Mouse (Mus musculus) neural tube, embryonic 15.5 days (tissue): ENCODE data around the gene Palld. TPM values are rescaled to one million over a fixed set of nuclear protein-coding genes. Genes with fewer than 3 reads are reported as not detected.

ENCODE experiments used
- ATAC-seq: fragments of 200-750 bp; cut with Nextera tagmentation; 2 replicates; pipeline ENCODE4 v1.8.0; 2017; ENCODE audit warnings: mild to moderate bottlenecking, moderate TSS enrichment, moderate library complexity; ENCODE audit not compliant: low FRiP score
- H3K27ac ChIP-seq: fragments of 300-500 bp; sonication (generic); replicated peaks from 2 replicates; pipeline ENCODE4 v1.5.1; 2015; ENCODE audit warnings: mild to moderate bottlenecking, inconsistent platforms
- H3K27me3 ChIP-seq: fragments of 300-500 bp; sonication (generic); replicated peaks from 2 replicates; pipeline ENCODE4 v1.6.1; 2015; ENCODE audit warnings: inconsistent platforms
- H3K36me3 ChIP-seq: fragments of 300-500 bp; sonication (generic); 2 replicates; pipeline ENCODE4 v1.6.1; 2015; ENCODE audit warnings: inconsistent platforms
- H3K4me1 ChIP-seq: fragments of 300-500 bp; sonication (generic); 2 replicates; pipeline ENCODE4 v1.6.1; 2015; ENCODE audit warnings: inconsistent platforms
- H3K4me2 ChIP-seq: fragments of 300-500 bp; sonication (generic); 2 replicates; pipeline ENCODE4 v1.6.1; 2015; ENCODE audit warnings: inconsistent platforms, mild to moderate bottlenecking, moderate library complexity
- H3K4me3 ChIP-seq: fragments of 300-500 bp; sonication (generic); replicated peaks from 2 replicates; pipeline ENCODE4 v1.5.1; 2015; ENCODE audit warnings: mild to moderate bottlenecking, inconsistent platforms
- H3K9ac ChIP-seq: fragments of 300-500 bp; sonication (generic); replicated peaks from 2 replicates; pipeline ENCODE4 v1.6.1; 2015; ENCODE audit warnings: mild to moderate bottlenecking, inconsistent platforms
- H3K9me3 ChIP-seq: fragments of 300-500 bp; sonication (generic); replicated peaks from 2 replicates; pipeline ENCODE4 v1.6.1; 2016; ENCODE audit warnings: inconsistent platforms
- WGBS: fragments of 180-500 bp; shearing (Covaris S2); methylation state at CpG from one replicate; pipeline ENCODE4 v1.1.7; 2015; ENCODE audit warnings: mixed read lengths; 5-methylcytosine and 5-hydroxymethylcytosine counted together
- polyA plus RNA-seq: library from polyadenylated mRNA; unstranded; fragments of >200 nt; fragmentation: Nextera tagmentation; extraction: Ambion mirVana; gene quantifications from 2 replicates; pipeline ENCODE4 v1.2.1, GENCODE M21; 2015

The Palld gene
- polyA plus RNA-seq, 1 experiment from 2014 or later: 16.0 TPM

DNA sequence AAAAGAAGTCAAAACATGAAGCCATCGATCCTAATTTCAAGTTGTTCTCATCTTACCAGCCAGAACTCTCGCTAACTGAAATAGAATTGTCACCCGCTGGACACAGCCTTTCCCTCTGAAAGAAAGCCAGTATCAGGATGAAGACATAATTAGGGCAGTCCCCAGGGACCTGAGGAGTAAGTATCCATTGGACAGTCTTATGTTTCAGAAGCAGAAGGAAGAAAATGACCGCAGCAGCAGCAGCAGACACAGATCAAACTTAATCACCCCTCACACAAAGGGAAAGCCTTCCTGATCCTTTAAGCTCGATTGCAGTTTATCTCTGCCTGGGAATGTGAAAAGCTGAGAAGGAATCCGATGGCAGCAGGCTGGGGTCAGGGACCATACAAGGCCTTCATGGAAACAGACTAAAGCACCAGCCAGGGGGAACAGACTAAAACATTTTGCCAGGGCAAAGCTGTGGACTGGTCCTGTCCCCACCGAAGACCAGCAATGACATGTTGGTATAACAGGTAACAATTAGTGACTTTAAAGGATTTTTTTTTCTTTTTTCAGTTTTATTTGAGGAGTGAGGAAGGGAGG is 53.8 kb downstream of the Palld start:
- Histone ChIP-seq H3K9me3 (no peaks in the 10 kb centered on the region), H3K4me2 (no peak overlapping the region), H3K27me3 (no peaks in the 10 kb centered on the region), H3K4me3 (no peak overlapping the region), H3K27ac (no peak overlapping the region), H3K36me3 (no peaks in the 10 kb centered on the region), H3K4me1 (no peaks in the 10 kb centered on the region), H3K9ac (no peak overlapping the region)
- 52% methylated on average over 7 of the region's 7 CpGs for WGBS
- no peak for ATAC-seq

DNA sequence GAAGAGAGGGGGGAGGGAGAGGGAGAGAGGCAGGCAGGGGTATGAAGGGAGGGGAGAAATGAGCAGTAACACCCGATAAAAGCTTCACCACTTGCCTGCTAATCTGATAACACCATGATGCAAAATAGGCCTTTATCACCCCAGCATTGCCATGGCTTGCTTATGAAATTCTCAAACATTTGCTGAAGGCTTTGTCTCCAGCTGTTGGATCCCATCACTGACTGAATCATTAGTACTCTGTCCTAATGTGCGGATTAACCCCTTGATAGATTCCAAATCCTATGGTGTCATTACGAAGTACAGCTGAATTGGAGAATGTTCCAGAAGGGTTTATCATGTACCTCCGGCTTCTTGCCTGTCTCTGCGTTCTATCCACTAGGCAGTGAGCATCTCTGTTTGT is 55.0 kb downstream of the Palld start:
- no peaks in the 10 kb centered on the region for H3K36me3 ChIP-seq
- H3K9me3 ChIP-seq: no peaks in the 10 kb centered on the region
- H3K4me3 ChIP-seq: no peak overlapping the region
- H3K9ac ChIP-seq: no peak overlapping the region
- no peak overlapping the region for H3K4me2 ChIP-seq
- no peak overlapping the region for H3K27ac ChIP-seq
- ATAC-seq: no peak
- no peaks in the 10 kb centered on the region for H3K4me1 ChIP-seq
- H3K27me3 ChIP-seq: no peaks in the 10 kb centered on the region
- WGBS: 91% methylated on average over 5 of the region's 5 CpGs

GRCm38 (mm10) chr8:61844992-61845391 is 57.5 kb downstream of the Palld start:
- Histone ChIP-seq H3K27me3 (no peaks in the 10 kb centered on the region), H3K9ac (no peak overlapping the region), H3K27ac (no peak overlapping the region), H3K9me3 (no peaks in the 10 kb centered on the region), H3K4me3 (no peak overlapping the region), H3K4me1 (no peaks in the 10 kb centered on the region), H3K4me2 (no peak overlapping the region), H3K36me3 (no peaks in the 10 kb centered on the region)
- ATAC-seq: no peak
- 76% methylated on average over 2 of the region's 2 CpGs for WGBS

GRCm38 (mm10) chr8:61844575-61844974 is 57.9 kb downstream of the Palld start:
- 84% methylated on average over 4 of the region's 4 CpGs for WGBS
- H3K4me3 ChIP-seq: no peak overlapping the region
- H3K36me3 ChIP-seq: no peaks in the 10 kb centered on the region
- no peaks in the 10 kb centered on the region for H3K9me3 ChIP-seq
- H3K4me1 ChIP-seq: no peaks in the 10 kb centered on the region
- H3K27me3 ChIP-seq: no peaks in the 10 kb centered on the region
- no peak for ATAC-seq
- no peak overlapping the region for H3K9ac ChIP-seq
- H3K4me2 ChIP-seq: no peak overlapping the region
- no peak overlapping the region for H3K27ac ChIP-seq

GRCm38 (mm10) chr8:61843776-61844175 is 58.7 kb downstream of the Palld start:
- Histone ChIP-seq H3K36me3 (no peaks in the 10 kb centered on the region), H3K27ac (no peak overlapping the region), H3K4me1 (no peaks in the 10 kb centered on the region), H3K27me3 (no peaks in the 10 kb centered on the region), H3K9me3 (no peaks in the 10 kb centered on the region), H3K4me3 (no peak overlapping the region), H3K9ac (no peak overlapping the region), H3K4me2 (no peak overlapping the region)
- ATAC-seq: no peak
- WGBS: 81% methylated on average over 8 of the region's 8 CpGs

- Histone ChIP-seq H3K4me3 (no peak overlapping the region), H3K4me1 (no peaks in the 10 kb centered on the region), H3K36me3 (no peaks in the 10 kb centered on the region), H3K27ac (no peak overlapping the region), H3K4me2 (no peak overlapping the region), H3K9ac (no peak overlapping the region), H3K27me3 (no peaks in the 10 kb centered on the region), H3K9me3 (no peaks in the 10 kb centered on the region)
- ATAC-seq: no peak
- WGBS: 89% methylated on average over 3 of the region's 3 CpGs
These were observed 69.3 kb downstream of the Palld start for GRCm38 (mm10) chr8:61833211-61833610.

DNA sequence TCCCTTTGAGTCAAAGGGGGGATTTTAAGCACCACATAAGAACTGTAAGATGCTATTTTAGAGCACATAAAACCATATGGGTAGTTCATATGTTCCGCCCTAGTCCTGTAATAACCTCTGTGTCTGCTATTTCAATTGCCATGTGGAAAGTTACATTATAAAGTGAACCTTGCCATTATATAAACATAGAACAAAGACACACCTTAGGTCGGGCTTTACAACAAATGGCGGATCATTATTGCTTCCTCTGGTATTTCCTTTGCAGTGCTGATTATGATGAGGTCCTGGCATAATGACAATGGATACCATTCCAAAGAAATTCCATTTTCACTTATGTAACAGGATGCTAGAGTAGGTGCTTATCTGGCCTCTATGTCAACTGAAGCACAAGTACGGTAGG is 70.5 kb downstream of the Palld start:
- H3K4me2 ChIP-seq: no peak overlapping the region
- no peak for ATAC-seq
- H3K27me3 ChIP-seq: no peaks in the 10 kb centered on the region
- H3K9ac ChIP-seq: no peak overlapping the region
- no peaks in the 10 kb centered on the region for H3K9me3 ChIP-seq
- no peaks in the 10 kb centered on the region for H3K4me1 ChIP-seq
- H3K4me3 ChIP-seq: no peak overlapping the region
- 81% methylated on average over 4 of the region's 4 CpGs for WGBS
- no peak overlapping the region for H3K27ac ChIP-seq
- no peaks in the 10 kb centered on the region for H3K36me3 ChIP-seq

DNA sequence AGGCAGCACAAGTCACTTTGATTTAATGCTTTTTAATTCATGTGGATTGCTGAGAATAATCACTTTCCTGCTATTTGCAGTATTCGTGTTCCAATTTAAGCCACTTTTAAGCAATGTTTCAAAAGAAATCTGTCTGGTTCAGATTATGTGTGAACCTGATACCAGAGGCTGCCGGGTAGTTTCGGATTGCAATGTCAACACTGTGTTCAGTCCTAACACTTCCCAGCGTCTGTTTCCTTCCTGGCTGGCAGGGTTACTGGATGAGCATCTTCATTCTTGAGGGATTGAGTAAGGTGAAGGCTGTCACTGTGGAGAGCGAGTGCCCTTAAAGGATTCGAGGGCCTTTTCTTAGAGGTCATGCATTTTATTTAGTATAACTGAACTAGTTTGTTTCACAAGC is 71.7 kb downstream of the Palld start:
- Histone ChIP-seq H3K9ac (no peak overlapping the region), H3K4me1 (no peaks in the 10 kb centered on the region), H3K4me3 (no peak overlapping the region), H3K9me3 (no peaks in the 10 kb centered on the region), H3K27me3 (no peaks in the 10 kb centered on the region), H3K27ac (no peak overlapping the region), H3K4me2 (no peak overlapping the region), H3K36me3 (no peaks in the 10 kb centered on the region)
- no peak for ATAC-seq
- WGBS: 72% methylated on average over 6 of the region's 6 CpGs

GRCm38 (mm10) chr8:61824563-61824962 is 77.9 kb downstream of the Palld start:
- Histone ChIP-seq H3K4me2 (no peak overlapping the region), H3K36me3 (no peaks in the 10 kb centered on the region), H3K4me1 (peaks cover 15% of the 10 kb centered on the region), H3K27ac (no peak overlapping the region), H3K27me3 (no peaks in the 10 kb centered on the region), H3K9me3 (no peaks in the 10 kb centered on the region), H3K4me3 (no peak overlapping the region), H3K9ac (no peak overlapping the region)
- WGBS: 77% methylated on average over 3 of the region's 3 CpGs
- no peak for ATAC-seq

DNA sequence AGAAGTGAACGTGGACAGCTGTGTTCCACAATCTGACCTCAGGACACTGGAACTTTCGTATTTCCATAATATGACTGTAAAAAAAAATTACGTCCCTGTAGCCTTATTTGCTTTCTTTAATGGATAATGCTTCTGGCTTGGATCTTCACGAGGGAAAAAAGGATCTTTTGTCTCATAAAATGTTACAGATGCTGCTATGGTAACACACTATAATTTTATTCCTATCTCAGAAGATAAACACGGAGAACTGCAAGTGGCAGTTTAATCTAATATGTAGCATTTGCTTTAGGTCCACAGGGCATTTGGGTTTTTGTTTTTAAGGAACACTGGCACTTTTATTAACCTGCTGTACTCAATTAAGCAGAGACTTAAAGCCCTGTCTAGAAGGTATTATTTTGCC is 79.3 kb downstream of the Palld start:
- H3K27ac ChIP-seq: peak overlapping the region; percentile 23
- 24% methylated on average over 5 of the region's 5 CpGs for WGBS
- H3K9ac ChIP-seq: no peak overlapping the region
- ATAC-seq: no peak
- peak overlapping the region; percentile 15; the same call in 1 of the 2 replicates for H3K4me2 ChIP-seq
- no peaks in the 10 kb centered on the region for H3K9me3 ChIP-seq
- H3K4me1 ChIP-seq: peaks cover 15% of the 10 kb centered on the region
- H3K4me3 ChIP-seq: no peak overlapping the region
- H3K27me3 ChIP-seq: no peaks in the 10 kb centered on the region
- no peaks in the 10 kb centered on the region for H3K36me3 ChIP-seq

DNA sequence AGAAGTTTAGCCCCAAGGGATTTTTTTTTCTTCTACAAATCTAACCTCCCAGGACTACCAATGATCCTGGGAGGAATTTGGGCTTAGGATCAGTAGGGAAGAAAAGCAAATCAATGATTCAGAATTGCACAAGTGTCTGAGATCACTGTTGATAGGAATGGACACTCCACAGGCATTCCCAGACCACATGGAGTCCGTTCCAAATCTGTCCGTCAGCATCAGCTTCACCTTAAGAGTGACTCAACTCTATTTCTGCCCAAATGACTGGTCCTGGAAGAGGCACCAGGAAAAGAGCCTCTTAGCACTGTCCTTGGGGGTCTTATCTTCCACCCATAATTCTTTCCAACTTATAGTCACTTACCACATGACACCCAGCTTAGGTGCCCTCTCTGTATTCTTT is 98.7 kb downstream of the Palld start:
- H3K4me2 ChIP-seq: no peak overlapping the region
- 95% methylated on average over 2 of the region's 2 CpGs for WGBS
- no peaks in the 10 kb centered on the region for H3K36me3 ChIP-seq
- no peak overlapping the region for H3K27ac ChIP-seq
- no peaks in the 10 kb centered on the region for H3K27me3 ChIP-seq
- H3K9ac ChIP-seq: no peak overlapping the region
- no peak for ATAC-seq
- no peaks in the 10 kb centered on the region for H3K4me1 ChIP-seq
- H3K4me3 ChIP-seq: no peak overlapping the region
- H3K9me3 ChIP-seq: no peaks in the 10 kb centered on the region

DNA sequence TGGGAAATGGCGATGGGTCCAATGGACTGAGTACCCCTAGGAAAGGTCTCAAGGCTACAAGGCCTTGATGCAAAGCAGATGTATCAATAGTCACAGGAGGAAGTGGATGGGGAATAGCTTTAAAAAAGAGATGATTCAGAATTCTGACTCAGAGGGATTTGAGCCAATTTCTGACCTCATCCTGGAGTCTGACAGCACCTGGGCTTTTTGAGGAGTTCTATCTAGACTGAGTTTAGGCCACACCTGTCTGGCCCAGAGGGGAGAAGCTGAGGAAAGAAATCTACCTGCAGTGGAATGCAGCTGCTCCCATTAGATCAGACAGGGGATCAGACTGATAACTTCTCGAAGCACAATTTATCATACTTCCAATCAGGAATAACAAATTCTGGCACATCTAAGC is 99.7 kb downstream of the Palld start:
- 87% methylated on average over 2 of the region's 2 CpGs for WGBS
- ATAC-seq: no peak

More for the DNA sequence above, 99.7 kb downstream of the Palld start:
- H3K27me3 ChIP-seq: no peaks in the 10 kb centered on the region
- H3K9me3 ChIP-seq: no peaks in the 10 kb centered on the region
- no peaks in the 10 kb centered on the region for H3K4me1 ChIP-seq
- H3K27ac ChIP-seq: no peak overlapping the region
- no peak overlapping the region for H3K4me3 ChIP-seq
- no peaks in the 10 kb centered on the region for H3K36me3 ChIP-seq
- H3K4me2 ChIP-seq: no peak overlapping the region
- H3K9ac ChIP-seq: no peak overlapping the region
